Mouse (Mus musculus): ENCODE results near the gene Unc93b1. TPM values are rescaled to one million over a fixed set of nuclear protein-coding genes. Genes with fewer than 3 reads are reported as not detected.
A peak's percentile ranks its signal among the peaks of the same experiment; 100 is the strongest.

The Unc93b1 gene
- total RNA-seq (2022), result 10 to 100 TPM; 69.4 to 85.5 (median 71.5) TPM

GRCm38 (mm10) chr19:3935032-3935895 is at the start of gene Unc93b1:
Gene Unc93b1 (plus strand): TSS chr19:3935186.
- DNase-seq, result peak; percentile 82

GRCm38 (mm10) chr19:3889096-3889495 is 45.9 kb upstream of the Unc93b1 start:
- no peak for DNase-seq

DNA sequence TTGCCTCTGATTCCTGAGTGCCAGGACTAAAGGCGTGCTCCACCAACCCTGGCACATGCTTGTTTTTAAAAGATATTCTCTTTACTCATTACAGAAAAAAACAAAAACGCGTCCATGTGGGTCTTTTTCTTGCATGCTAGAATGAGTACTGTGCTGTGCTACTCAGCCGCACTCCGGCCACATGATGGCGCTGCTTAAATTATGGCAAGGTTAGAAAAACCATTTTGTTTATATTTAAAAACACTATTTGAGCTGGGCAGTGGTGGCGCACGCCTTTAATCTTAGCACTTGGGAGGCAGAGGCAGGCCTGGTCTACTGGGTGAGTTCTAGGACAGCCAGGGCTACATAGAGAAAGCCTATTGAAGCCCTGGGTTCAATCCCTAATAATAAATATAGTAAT is 44.8 kb upstream of the Unc93b1 start:
- no peak for DNase-seq

DNA sequence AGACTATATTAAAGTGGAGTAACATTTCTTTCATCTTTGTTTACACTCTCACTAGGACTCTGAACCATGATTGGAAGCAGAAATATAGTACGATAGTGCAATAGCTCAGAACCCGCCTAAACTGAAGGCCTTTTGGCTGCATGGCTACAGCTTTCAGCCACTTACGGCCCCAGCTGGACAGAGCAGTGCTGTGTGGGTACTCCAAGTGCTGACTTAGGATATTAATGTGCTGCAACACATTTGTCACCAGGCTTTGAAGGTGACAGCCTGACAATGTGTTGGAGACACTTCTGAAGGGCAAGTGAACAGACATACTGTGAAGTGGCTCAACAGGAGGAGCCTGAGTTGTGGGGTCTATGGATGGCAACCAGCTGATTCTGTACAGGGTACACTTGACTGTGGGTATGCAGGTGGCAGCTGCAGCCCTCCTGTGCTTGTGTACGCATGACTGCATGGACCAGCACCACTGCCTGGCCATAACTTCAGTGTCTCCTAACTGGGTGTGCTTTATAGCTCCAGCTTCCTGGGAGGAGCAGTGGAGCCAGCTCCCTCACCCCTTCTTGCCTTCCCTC is 41.4 kb upstream of the Unc93b1 start:
- no peak for DNase-seq

GRCm38 (mm10) chr19:3894294-3894693 is 40.7 kb upstream of the Unc93b1 start:
- no peak for DNase-seq

- no peak for DNase-seq
Observed at GRCm38 (mm10) chr19:3895171-3895631, 39.8 kb upstream of the Unc93b1 start.

GRCm38 (mm10) chr19:3896208-3896607 is 38.8 kb upstream of the Unc93b1 start:
- no peak for DNase-seq

DNA sequence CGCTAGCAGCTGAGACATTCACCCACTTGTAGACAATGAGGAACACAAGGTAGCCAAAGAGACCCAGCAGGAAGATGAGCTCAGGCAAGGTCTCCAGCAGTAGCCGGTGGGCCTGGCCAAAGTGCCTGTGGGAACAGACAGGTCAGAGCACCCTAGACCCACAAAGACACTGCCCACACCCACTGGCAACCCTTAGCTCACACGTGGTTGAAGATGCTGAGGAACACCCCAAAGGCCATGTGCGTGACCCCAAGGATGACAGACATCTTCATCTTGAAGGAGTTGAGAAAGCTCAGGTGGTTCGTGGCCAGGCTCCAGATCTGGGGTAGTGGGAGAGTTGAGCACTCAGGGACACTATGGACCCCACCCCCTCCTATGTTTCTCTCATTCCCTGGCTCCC is 37.4 kb upstream of the Unc93b1 start:
- DNase-seq, result no peak

GRCm38 (mm10) chr19:3898952-3899351 is 36.0 kb upstream of the Unc93b1 start:
- no peak for DNase-seq

- DNase-seq, result no peak
Observed at GRCm38 (mm10) chr19:3899618-3900017, 35.4 kb upstream of the Unc93b1 start.

DNA sequence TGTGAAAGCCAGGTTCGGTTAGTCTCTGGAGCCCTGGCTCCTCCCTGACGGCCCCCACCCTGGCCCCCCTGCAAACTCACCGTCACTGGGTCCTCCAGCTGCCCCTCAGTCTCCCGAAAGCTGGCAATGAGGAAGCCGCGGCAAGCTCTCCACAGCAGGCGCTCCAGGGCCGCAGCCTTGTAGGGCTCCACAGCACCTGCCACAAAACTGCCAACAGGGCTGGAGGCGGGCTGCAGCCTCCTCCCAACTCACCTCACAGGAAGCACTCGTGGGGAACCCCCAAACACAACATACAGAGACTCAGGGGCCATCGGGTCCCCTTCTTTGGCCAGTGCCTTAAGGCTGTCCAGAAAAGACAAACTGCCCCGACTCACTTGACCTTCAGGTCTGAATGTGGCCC is 32.0 kb upstream of the Unc93b1 start:
- DNase-seq, result no peak

DNA sequence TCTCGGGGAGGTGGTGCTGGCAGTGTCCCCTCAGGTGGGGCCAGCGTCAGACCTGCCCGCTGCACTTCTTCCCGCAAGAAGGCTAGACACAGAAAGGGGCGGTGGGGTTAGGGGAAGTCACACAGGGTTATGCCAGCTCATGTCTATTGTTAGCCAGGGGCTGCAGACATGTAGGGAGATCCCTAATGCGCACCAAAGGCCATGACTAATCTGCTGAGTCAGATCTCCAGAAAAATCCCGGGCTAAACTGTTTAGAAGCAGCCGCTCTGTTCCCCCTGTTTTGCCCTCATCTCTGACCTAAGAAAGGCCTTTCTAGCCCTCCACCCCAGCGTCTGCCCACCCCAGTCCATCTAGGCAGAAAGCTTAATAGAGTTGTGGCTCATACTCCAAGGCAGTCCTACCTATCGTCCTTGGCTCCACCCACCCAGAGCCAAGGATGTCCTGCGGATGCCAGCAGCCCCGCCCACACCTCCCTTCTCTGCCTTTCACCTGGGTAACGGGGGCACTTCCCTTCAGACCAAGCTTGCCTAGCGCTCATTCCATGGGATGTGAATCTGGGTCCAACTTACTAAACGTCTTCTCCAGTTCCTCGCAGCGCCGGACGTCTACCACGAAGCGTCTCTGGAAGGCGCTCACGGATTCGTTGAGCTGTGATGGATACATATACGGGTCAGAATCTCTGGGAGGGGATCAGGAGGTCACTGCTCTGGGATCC is 31.2 kb upstream of the Unc93b1 start:
- no peak for DNase-seq

- DNase-seq, result no peak
Observed at GRCm38 (mm10) chr19:3904363-3904675, 30.7 kb upstream of the Unc93b1 start.

- no peak for DNase-seq
Observed at GRCm38 (mm10) chr19:3905261-3905969, 29.6 kb upstream of the Unc93b1 start.

- no peak for DNase-seq
Observed at GRCm38 (mm10) chr19:3906326-3906725, 28.7 kb upstream of the Unc93b1 start.

- peak; percentile 82 for DNase-seq
Observed at GRCm38 (mm10) chr19:3906795-3907786, 27.9 kb upstream of the Unc93b1 start, which contains the start of gene Tcirg1. Gene Tcirg1 (minus strand): TSS chr19:3907133.

- DNase-seq, result no peak
Observed at GRCm38 (mm10) chr19:3907876-3908660, 26.9 kb upstream of the Unc93b1 start.

DNA sequence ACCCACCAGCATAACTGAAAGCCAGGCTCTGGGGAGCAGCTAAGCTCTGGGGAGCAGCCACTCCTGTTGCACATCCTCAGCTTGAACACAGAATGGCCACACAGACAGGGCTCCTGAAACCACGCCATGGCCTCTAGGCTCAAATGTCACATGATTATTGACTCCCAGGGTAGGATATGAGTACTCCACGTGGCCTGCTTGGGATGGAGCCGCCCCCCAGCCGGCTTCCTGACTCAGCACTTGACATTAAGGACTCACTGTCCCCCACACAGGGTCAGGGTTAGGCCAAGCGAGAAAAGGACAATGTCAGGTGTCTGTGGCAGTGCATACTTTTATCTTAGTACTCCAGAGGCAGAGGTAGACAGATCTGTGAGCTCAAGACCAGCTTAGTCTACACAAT is 24.8 kb upstream of the Unc93b1 start:
- no peak for DNase-seq

- peak; percentile 95 for DNase-seq
Observed at GRCm38 (mm10) chr19:3912337-3913204, 22.4 kb upstream of the Unc93b1 start, which contains the start of gene Ndufs8. Gene Ndufs8 (minus strand): TSS chr19:3912774.

Measured in adrenal gland, adult 8-10 months (tissue).